In genomic region chr7:66136187-66136586, GRCm38 (mm10) we compare ENCODE assay signal across 9 mouse cellular contexts. TPM values are rescaled to one million over a fixed set of nuclear protein-coding genes. Genes with fewer than 3 reads are reported as not detected.
DNase-seq lines count a peak whose midpoint lies in the region; ATAC-seq lines count a peak whose summit lies in the region.
"Had no signal": no experiment of that assay in that cellular context is flagged by ENCODE, and none has a peak within 500 bp of the region (broad histone marks: within the 10 kb centered on the region; RNA-seq: fewer than 3 reads in every experiment).

No protein-coding gene starts in this region.

- H3K4me1 ChIP-seq in heart, embryonic 16.5 days (ENCODE audit: control insufficient read depth, insufficient read depth, low read length): peaks cover 37% of the 10 kb centered on the region
- peaks cover 17% of the 10 kb centered on the region for H3K4me1 ChIP-seq in embryonic facial prominence, embryonic 12.5 days
- peaks cover 80% of the 10 kb centered on the region for H3K4me1 ChIP-seq in liver, embryonic 12.5 days

- no peaks in the 10 kb centered on the region for H3K27me3 ChIP-seq in heart, embryonic 16.5 days (ENCODE audit: control insufficient read depth, insufficient read depth, low read length)
- no peaks in the 10 kb centered on the region for H3K27me3 ChIP-seq in embryonic facial prominence, embryonic 12.5 days
- no peaks in the 10 kb centered on the region for H3K27me3 ChIP-seq in liver, embryonic 12.5 days (replicated peaks)

- no peak overlapping the region for H3K9ac ChIP-seq in heart, embryonic 16.5 days (ENCODE audit: low read length)
- H3K9ac ChIP-seq in embryonic facial prominence, embryonic 12.5 days: no peak overlapping the region
- no peak overlapping the region for H3K9ac ChIP-seq in liver, embryonic 12.5 days

- H3K36me3 ChIP-seq in heart, embryonic 16.5 days (ENCODE audit: control insufficient read depth, insufficient read depth): peaks cover 3% of the 10 kb centered on the region; the same call in 1 of the 2 replicates
- H3K36me3 ChIP-seq in embryonic facial prominence, embryonic 12.5 days: peaks cover 6% of the 10 kb centered on the region; the same call in 1 of the 2 replicates
- peaks cover 42% of the 10 kb centered on the region for H3K36me3 ChIP-seq in liver, embryonic 12.5 days

- ATAC-seq in heart, embryonic 16.5 days (replicated peaks; ENCODE audit: extremely low read depth, insufficient read depth, low FRiP score): no peak
- 0 out of 2 replicates have a peak, but pooled peaks have one; percentile 28 for ATAC-seq in embryonic facial prominence, embryonic 12.5 days (ENCODE audit: insufficient number of reproducible peaks, insufficient read depth, low FRiP score, low TSS enrichment)
- 0 out of 2 replicates have a peak, but pooled peaks have one; percentile 26 for ATAC-seq in liver, embryonic 12.5 days
- no peak for ATAC-seq in erythroid progenitor cell, adult 5-6 weeks (replicated peaks; ENCODE audit: low FRiP score, poor library complexity, severe bottlenecking)

- 0 out of 2 replicates have a peak, but pooled peaks cover 2% of the 10 kb centered on the region for H3K9me3 ChIP-seq in heart, embryonic 16.5 days (replicated peaks; ENCODE audit: control insufficient read depth, low read length)
- no peaks in the 10 kb centered on the region for H3K9me3 ChIP-seq in embryonic facial prominence, embryonic 12.5 days
- no peaks in the 10 kb centered on the region for H3K9me3 ChIP-seq in liver, embryonic 12.5 days (replicated peaks)

- DNase-seq in heart, postnatal 25 days (ENCODE audit: low spot score): no peak
- DNase-seq in MN1 (ENCODE audit: low spot score): peak; percentile 15
- no peak for DNase-seq in kidney, postnatal 4 days
- no peak for DNase-seq in c-Kit-positive CD71-positive TER-119-positive erythroid progenitor cells, embryonic 14.5 days (ENCODE audit: low spot score)
- DNase-seq: adrenal gland, postnatal 36 days had no signal

- peak overlapping the region; percentile 53 for H3K27ac ChIP-seq in heart, embryonic 16.5 days (ENCODE audit: low read length)
- H3K27ac ChIP-seq in embryonic facial prominence, embryonic 12.5 days: 0 out of 2 replicates have a peak overlapping the region, but pooled peaks have one; percentile 36
- H3K27ac ChIP-seq in liver, embryonic 12.5 days: peak overlapping the region; percentile 49

- intact Hi-C loops in heart, postnatal 25 days (cut with DNase I): no loop called here

- H3K4me2 ChIP-seq in heart, embryonic 16.5 days (ENCODE audit: low read depth, low read length): no peak overlapping the region
- no peak overlapping the region for H3K4me2 ChIP-seq in embryonic facial prominence, embryonic 12.5 days (replicated peaks)
- H3K4me2 ChIP-seq in liver, embryonic 12.5 days: no peak overlapping the region

- H3K4me3 ChIP-seq in heart, embryonic 16.5 days (ENCODE audit: low read length): no peak overlapping the region
- H3K4me3 ChIP-seq in embryonic facial prominence, embryonic 12.5 days: no peak overlapping the region
- H3K4me3 ChIP-seq in liver, embryonic 12.5 days: no peak overlapping the region

RNA-seq across cellular contexts. Expression of gene Chsy1, which starts 26.9 kb away (rescaled TPM):
- polyA plus RNA-seq in heart, embryonic 16.5 days (2015; fragmentation: Nextera tagmentation; extraction: Ambion mirVana): 10.8 and 11.5 TPM in 2 replicates
- total RNA-seq in heart, postnatal 25 days (2021): 10 to 100 TPM; 14.4 to 16.8 TPM
- polyA plus RNA-seq in embryonic facial prominence, embryonic 12.5 days (2016; fragmentation: Nextera tagmentation; extraction: Ambion mirVana): 20.7 and 21.2 TPM in 2 replicates
- polyA plus RNA-seq in liver, embryonic 12.5 days (2016; fragmentation: Nextera tagmentation; extraction: Ambion mirVana): 11.3 and 12.0 TPM in 2 replicates
- 7.6 and 10.1 TPM in 2 replicates for total RNA-seq in erythroid progenitor cell, adult 5-6 weeks (2015; ENCODE audit: low replicate concordance)
- 9.9 and 15.3 TPM in 2 replicates for total RNA-seq in erythroid progenitor cell, adult 5-6 weeks (2017; ENCODE audit: low replicate concordance)

RNA-seq across cellular contexts. Expression of gene Selenos, which starts 56.7 kb away (rescaled TPM):
- polyA plus RNA-seq in heart, embryonic 16.5 days (2015; fragmentation: Nextera tagmentation; extraction: Ambion mirVana): 67.0 and 75.8 TPM in 2 replicates
- total RNA-seq in heart, postnatal 25 days (2021): 10 to 100 TPM; 31.1 to 36.9 TPM
- polyA plus RNA-seq in embryonic facial prominence, embryonic 12.5 days (2016; fragmentation: Nextera tagmentation; extraction: Ambion mirVana): 93.2 and 94.7 TPM in 2 replicates
- 60.7 and 65.5 TPM in 2 replicates for polyA plus RNA-seq in liver, embryonic 12.5 days (2016; fragmentation: Nextera tagmentation; extraction: Ambion mirVana)
- total RNA-seq in erythroid progenitor cell, adult 5-6 weeks (2015; ENCODE audit: low replicate concordance): 22.6 and 27.0 TPM in 2 replicates
- total RNA-seq in erythroid progenitor cell, adult 5-6 weeks (2017; ENCODE audit: low replicate concordance): 17.5 and 18.9 TPM in 2 replicates

Comparison
In these comparisons a context has a peak if more than half of its experiments do, and no peak if none do; other contexts are left out.
1. ATAC-seq: peak in embryonic facial prominence, embryonic 12.5 days (single experiment) and liver, embryonic 12.5 days (single experiment); none in heart, embryonic 16.5 days (single experiment) and erythroid progenitor cell, adult 5-6 weeks (single experiment).
2. Peak in every context shown above with its lines, with median percentiles within 50 percentile points of each other: H3K27ac ChIP-seq.